Mouse (Mus musculus): ENCODE data around the gene 5730409E04Rik. TPM values are rescaled to one million over a fixed set of nuclear protein-coding genes. Genes with fewer than 3 reads are reported as not detected.

5730409E04Rik gene
- polyA plus RNA-seq (2015; fragmentation: Nextera tagmentation; extraction: Ambion mirVana): 2.6 and 3.0 TPM in 2 replicates

DNA sequence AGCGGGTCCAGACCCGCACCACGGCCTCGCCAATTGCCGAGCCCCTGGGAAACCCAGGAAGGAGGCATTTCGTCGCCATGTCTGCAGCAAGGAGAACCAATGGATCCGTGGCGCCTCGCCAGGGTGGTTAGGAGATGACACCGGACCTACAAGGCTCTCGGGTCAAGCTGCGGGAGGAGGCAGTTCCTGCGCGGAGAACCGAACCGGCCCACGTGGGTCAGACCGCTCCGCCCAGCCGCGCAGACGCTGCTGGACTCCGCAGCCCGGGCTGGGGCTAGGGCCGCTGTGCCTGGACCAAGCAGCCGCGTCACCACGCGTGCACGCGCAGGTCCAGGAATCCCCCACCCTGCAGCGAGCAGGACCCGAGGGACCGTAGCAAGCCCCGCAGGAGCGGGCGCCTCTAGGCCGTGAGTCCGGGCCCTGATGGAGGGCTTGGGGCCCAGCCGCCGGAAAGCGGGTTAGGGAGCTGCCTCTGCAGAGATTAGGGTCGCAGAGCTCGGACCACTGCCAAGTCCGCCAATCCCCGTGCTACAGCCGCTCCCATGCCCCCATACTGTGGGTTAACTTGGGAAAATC, at the start of gene 5730409E04Rik:
5730409E04Rik (plus strand) TSS at position 213 of the 576 bp plus-strand sequence.
- no peak for TF ChIP-seq CTCF (IDR thresholded peaks at IDR 0.05)
- no peak for TF ChIP-seq EP300 (IDR thresholded peaks at IDR 0.05)
- Histone ChIP-seq H3K36me3 (ENCODE audit: insufficient read depth, low read length) (no peaks in the 10 kb centered on the region), H3K27me3 (replicated peaks; ENCODE audit: insufficient read depth, low read length) (no peaks in the 10 kb centered on the region), H3K9ac (replicated peaks; ENCODE audit: low read depth) (peak within 1 kb of the TSS; percentile 48), H3K27ac (ENCODE audit: low read length) (no peak within 1 kb of the TSS), H3K4me3 (ENCODE audit: low read depth, low read length) (peak within 1 kb of the TSS; percentile 51), H3K4me2 (replicated peaks; ENCODE audit: low read depth, low read length) (peak within 1 kb of the TSS; percentile 86), H3K4me1 (ENCODE audit: insufficient read depth, low read depth, low read length) (no peaks in the 10 kb centered on the region), H3K9me3 (ENCODE audit: low read length) (no peaks in the 10 kb centered on the region)
- ATAC-seq (peak; percentile 96), DNase-seq (ENCODE audit: low spot score) (peak; percentile 74)
- 1% methylated on average over 48 of the region's 48 CpGs for WGBS

DNA sequence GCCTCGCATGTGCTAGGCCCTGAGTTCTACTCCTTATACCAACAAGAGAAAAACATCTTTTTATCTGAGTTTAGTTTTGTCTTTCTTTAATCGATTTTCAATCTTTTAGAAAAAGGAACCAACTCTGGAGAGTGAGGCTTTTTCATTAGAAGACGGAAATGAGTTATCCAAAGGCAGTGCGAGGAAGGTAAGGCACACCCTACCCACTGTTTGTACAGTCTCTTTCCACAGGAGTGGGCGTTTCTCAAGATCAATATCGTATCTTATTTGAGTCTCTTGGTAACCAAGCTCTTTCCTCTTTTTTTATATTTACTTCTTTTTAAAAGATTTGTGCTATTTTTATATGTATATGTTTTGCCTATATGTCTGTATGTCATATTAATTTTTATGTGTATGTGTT, 45.8 kb upstream of the 5730409E04Rik start:
- Histone ChIP-seq H3K4me1 (ENCODE audit: insufficient read depth, low read depth, low read length) (no peaks in the 10 kb centered on the region), H3K9me3 (ENCODE audit: low read length) (no peaks in the 10 kb centered on the region), H3K9ac (replicated peaks; ENCODE audit: low read depth) (no peak overlapping the region), H3K4me2 (replicated peaks; ENCODE audit: low read depth, low read length) (no peak overlapping the region), H3K27me3 (replicated peaks; ENCODE audit: insufficient read depth, low read length) (no peaks in the 10 kb centered on the region), H3K27ac (ENCODE audit: low read length) (no peak overlapping the region), H3K36me3 (ENCODE audit: insufficient read depth, low read length) (no peaks in the 10 kb centered on the region), H3K4me3 (ENCODE audit: low read depth, low read length) (no peak overlapping the region)
- no peak for TF ChIP-seq EP300 (IDR thresholded peaks at IDR 0.05)
- DNase-seq (ENCODE audit: low spot score): no peak
- ATAC-seq: no peak
- 91% methylated on average over 6 of the region's 6 CpGs for WGBS

DNA sequence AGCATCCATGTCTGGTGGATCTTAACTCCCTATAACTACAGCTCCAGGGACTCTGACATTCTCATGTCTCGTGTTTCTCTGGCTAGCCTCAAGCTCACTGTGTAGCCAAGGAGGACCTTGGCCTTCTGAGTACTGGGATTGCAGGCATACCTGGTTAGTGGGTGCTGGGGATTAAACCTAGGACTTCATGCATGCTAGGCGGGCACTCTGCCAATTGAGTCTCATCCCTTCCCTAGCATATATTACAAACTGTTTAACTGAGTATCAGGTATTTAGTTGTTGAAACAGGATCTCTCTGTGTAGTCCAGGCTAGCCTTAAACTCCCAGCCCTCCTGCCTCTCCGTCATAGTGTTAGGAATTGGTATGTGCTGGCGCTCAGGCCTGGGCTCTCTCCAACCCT, 42.4 kb upstream of the 5730409E04Rik start:
- H3K9ac ChIP-seq (replicated peaks; ENCODE audit: low read depth): no peak overlapping the region
- H3K4me3 ChIP-seq (ENCODE audit: low read depth, low read length): no peak overlapping the region
- TF ChIP-seq EP300 (IDR thresholded peaks at IDR 0.05): no peak
- no peak for TF ChIP-seq CTCF (IDR thresholded peaks at IDR 0.05)
- no peak overlapping the region for H3K27ac ChIP-seq (ENCODE audit: low read length)
- H3K9me3 ChIP-seq (ENCODE audit: low read length): no peaks in the 10 kb centered on the region
- DNase-seq (ENCODE audit: low spot score) (no peak), ATAC-seq (no peak)
- no peak overlapping the region for H3K4me2 ChIP-seq (replicated peaks; ENCODE audit: low read depth, low read length)
- WGBS: 92% methylated on average over 4 of the region's 4 CpGs
- no peaks in the 10 kb centered on the region for H3K4me1 ChIP-seq (ENCODE audit: insufficient read depth, low read depth, low read length)
- no peaks in the 10 kb centered on the region for H3K27me3 ChIP-seq (replicated peaks; ENCODE audit: insufficient read depth, low read length)
- H3K36me3 ChIP-seq (ENCODE audit: insufficient read depth, low read length): no peaks in the 10 kb centered on the region

DNA sequence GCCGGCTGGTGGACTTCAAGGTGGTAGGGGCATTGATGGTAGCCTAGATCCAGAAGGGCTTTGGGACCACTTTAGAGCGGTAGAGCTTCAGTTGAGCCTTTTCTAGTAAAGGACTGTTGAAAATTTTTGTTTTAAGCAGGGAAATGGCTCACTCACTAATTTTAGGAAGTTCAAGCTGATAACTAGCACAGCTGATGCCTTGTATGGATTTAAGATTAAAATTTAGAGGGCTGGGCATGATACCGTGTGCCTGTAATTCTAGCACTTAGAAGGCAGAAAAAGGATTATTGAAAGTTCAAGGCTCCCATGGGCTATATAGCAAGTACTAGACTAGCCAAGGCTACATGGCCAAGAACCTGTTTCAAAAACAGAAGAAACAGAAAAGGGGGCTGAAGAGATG, 39.8 kb upstream of the 5730409E04Rik start:
- Histone ChIP-seq H3K4me3 (ENCODE audit: low read depth, low read length) (no peak overlapping the region), H3K27me3 (replicated peaks; ENCODE audit: insufficient read depth, low read length) (no peaks in the 10 kb centered on the region), H3K27ac (ENCODE audit: low read length) (no peak overlapping the region), H3K36me3 (ENCODE audit: insufficient read depth, low read length) (no peaks in the 10 kb centered on the region), H3K4me1 (ENCODE audit: insufficient read depth, low read depth, low read length) (no peaks in the 10 kb centered on the region), H3K4me2 (replicated peaks; ENCODE audit: low read depth, low read length) (no peak overlapping the region), H3K9ac (replicated peaks; ENCODE audit: low read depth) (no peak overlapping the region), H3K9me3 (ENCODE audit: low read length) (no peaks in the 10 kb centered on the region)
- DNase-seq (ENCODE audit: low spot score): no peak
- ATAC-seq: no peak
- 92% methylated on average over 3 of the region's 3 CpGs for WGBS
- no peak for TF ChIP-seq EP300 (IDR thresholded peaks at IDR 0.05)
- TF ChIP-seq CTCF (IDR thresholded peaks at IDR 0.05): no peak

DNA sequence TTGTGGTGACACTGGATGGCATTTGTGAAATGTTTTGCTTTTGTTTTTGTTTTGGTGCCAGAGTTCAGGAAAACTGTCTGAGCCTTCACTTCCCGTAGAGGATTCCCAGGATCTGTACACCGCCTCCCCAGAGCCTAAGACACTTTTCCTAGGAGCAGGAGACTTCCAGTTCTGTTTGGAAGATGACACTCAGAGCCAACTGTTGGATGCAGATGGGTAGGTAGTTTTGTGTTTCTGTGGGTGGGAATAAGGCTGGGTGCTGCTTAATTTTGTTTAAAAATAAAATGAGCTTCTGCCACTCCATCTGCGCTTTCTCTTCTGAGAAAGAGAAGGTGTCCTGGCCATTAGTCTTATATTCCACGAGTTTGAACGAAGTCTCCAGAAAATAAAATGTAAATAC, 33.3 kb upstream of the 5730409E04Rik start:
- TF ChIP-seq CTCF (IDR thresholded peaks at IDR 0.05) (no peak), EP300 (IDR thresholded peaks at IDR 0.05) (no peak)
- no peak overlapping the region for H3K9ac ChIP-seq (replicated peaks; ENCODE audit: low read depth)
- H3K4me2 ChIP-seq (replicated peaks; ENCODE audit: low read depth, low read length): no peak overlapping the region
- 92% methylated on average over 5 of the region's 5 CpGs for WGBS
- no peak overlapping the region for H3K27ac ChIP-seq (ENCODE audit: low read length)
- no peaks in the 10 kb centered on the region for H3K9me3 ChIP-seq (ENCODE audit: low read length)
- no peaks in the 10 kb centered on the region for H3K27me3 ChIP-seq (replicated peaks; ENCODE audit: insufficient read depth, low read length)
- DNase-seq (ENCODE audit: low spot score): no peak
- no peaks in the 10 kb centered on the region for H3K4me1 ChIP-seq (ENCODE audit: insufficient read depth, low read depth, low read length)
- H3K4me3 ChIP-seq (ENCODE audit: low read depth, low read length): no peak overlapping the region
- ATAC-seq: no peak
- H3K36me3 ChIP-seq (ENCODE audit: insufficient read depth, low read length): peaks cover 7% of the 10 kb centered on the region; the same call in 1 of the 2 replicates

DNA sequence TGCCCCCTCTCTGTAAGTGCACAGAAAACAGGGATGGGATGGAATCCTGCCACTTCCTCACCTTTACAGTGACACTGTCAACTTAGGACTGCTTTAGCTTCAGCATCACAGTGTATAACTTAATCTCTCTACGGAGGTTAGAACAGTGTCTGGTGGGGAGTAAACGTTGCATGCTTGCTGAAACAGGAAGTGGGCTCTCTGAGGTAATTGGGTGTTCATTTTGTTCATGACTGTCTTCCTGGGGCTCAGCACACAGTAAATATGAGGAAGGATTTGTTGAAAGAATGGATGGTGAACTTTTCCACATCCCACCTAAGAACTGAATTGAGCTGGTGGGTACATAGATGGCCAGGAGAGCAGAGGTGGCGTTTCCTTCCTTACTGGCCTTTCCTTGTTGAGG, 31.7 kb upstream of the 5730409E04Rik start:
- Histone ChIP-seq H3K4me2 (replicated peaks; ENCODE audit: low read depth, low read length) (no peak overlapping the region), H3K4me1 (ENCODE audit: insufficient read depth, low read depth, low read length) (no peaks in the 10 kb centered on the region), H3K27me3 (replicated peaks; ENCODE audit: insufficient read depth, low read length) (no peaks in the 10 kb centered on the region), H3K4me3 (ENCODE audit: low read depth, low read length) (no peak overlapping the region), H3K9me3 (ENCODE audit: low read length) (no peaks in the 10 kb centered on the region), H3K36me3 (ENCODE audit: insufficient read depth, low read length) (peaks cover 10% of the 10 kb centered on the region; the same call in 1 of the 2 replicates), H3K27ac (ENCODE audit: low read length) (no peak overlapping the region), H3K9ac (replicated peaks; ENCODE audit: low read depth) (no peak overlapping the region)
- WGBS: 77% methylated on average over 3 of the region's 3 CpGs
- TF ChIP-seq CTCF (IDR thresholded peaks at IDR 0.05) (no peak), EP300 (IDR thresholded peaks at IDR 0.05) (no peak)
- no peak for ATAC-seq
- no peak for DNase-seq (ENCODE audit: low spot score)

DNA sequence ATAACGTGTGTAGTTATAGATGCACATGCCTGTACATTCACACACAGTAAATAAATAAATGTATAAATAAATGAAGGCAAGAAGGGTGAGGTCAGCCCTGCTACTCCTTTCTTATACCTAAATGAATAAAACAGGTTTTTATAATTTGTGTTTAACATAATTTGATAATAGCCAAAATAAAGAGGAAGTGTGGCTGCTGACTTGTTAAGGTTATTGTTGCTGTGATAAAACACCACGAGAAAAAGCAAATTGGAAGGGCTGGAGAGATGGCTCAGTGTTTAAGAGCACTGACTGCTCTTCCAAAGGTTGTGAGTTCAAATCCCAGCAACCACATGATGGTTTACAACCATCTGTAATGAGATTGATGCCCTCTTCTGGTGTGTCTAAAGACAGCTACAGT, 30.5 kb upstream of the 5730409E04Rik start:
- Histone ChIP-seq H3K4me2 (replicated peaks; ENCODE audit: low read depth, low read length) (no peak overlapping the region), H3K4me3 (ENCODE audit: low read depth, low read length) (no peak overlapping the region), H3K4me1 (ENCODE audit: insufficient read depth, low read depth, low read length) (no peaks in the 10 kb centered on the region), H3K36me3 (ENCODE audit: insufficient read depth, low read length) (peaks cover 10% of the 10 kb centered on the region; the same call in 1 of the 2 replicates), H3K27me3 (replicated peaks; ENCODE audit: insufficient read depth, low read length) (no peaks in the 10 kb centered on the region), H3K9ac (replicated peaks; ENCODE audit: low read depth) (no peak overlapping the region), H3K9me3 (ENCODE audit: low read length) (no peaks in the 10 kb centered on the region), H3K27ac (ENCODE audit: low read length) (no peak overlapping the region)
- DNase-seq (ENCODE audit: low spot score) (no peak), ATAC-seq (no peak)
- 72% methylated on average over 2 of the region's 2 CpGs for WGBS
- TF ChIP-seq CTCF (IDR thresholded peaks at IDR 0.05) (no peak), EP300 (IDR thresholded peaks at IDR 0.05) (no peak)

Measured in lung, postnatal 0 days (tissue).